Comparison of ENCODE assay signal across 11 mouse cellular contexts in the genomic region with DNA sequence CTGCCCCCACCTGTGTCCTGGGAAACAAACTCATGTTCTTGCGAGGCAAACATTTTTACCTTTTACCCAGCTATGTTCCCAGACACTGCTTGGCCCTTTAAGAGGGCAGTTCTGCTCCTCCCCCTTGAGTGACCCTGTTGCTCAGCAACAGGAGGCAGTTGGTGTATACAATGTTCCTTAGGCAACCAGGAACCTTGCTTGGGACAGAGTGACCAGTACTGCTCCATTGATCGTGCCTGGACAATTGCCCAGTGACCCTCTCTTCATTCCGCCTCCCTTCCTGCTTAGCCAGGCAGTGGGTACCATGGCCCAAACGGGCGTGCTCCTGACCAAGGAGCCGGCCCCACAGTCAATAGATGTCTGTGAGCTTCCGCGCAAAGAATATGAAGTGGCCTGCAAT. TPM values are rescaled to one million over a fixed set of nuclear protein-coding genes. Genes with fewer than 3 reads are reported as not detected.
A peak's percentile ranks its signal among the peaks of the same experiment; 100 is the strongest.
DNase-seq lines count a peak whose midpoint lies in the region; ATAC-seq and TF ChIP-seq lines count a peak whose summit lies in the region.
"Had no signal": no experiment of that assay in that cellular context is flagged by ENCODE, and none has a peak within 500 bp of the region (broad histone marks: within the 10 kb centered on the region; RNA-seq: fewer than 3 reads in every experiment).

No protein-coding gene starts in this region.

- peak overlapping the region; percentile 34 for H3K4me3 ChIP-seq in heart, embryonic 10.5 days
- no peak overlapping the region for H3K4me3 ChIP-seq in hindbrain, postnatal 0 days (ENCODE audit: low read length)

- no peaks in the 10 kb centered on the region for H3K36me3 ChIP-seq in heart, embryonic 10.5 days
- no peaks in the 10 kb centered on the region for H3K36me3 ChIP-seq in hindbrain, postnatal 0 days (ENCODE audit: insufficient read depth, low read length)

- H3K9me3 ChIP-seq in heart, embryonic 10.5 days = no peaks in the 10 kb centered on the region
- H3K9me3 ChIP-seq in hindbrain, postnatal 0 days (ENCODE audit: low read length) = no peaks in the 10 kb centered on the region

- 0 out of 2 replicates have a peak overlapping the region, but pooled peaks have one; percentile 19 for H3K4me2 ChIP-seq in hindbrain, postnatal 0 days (ENCODE audit: low read depth, low read length)

- WGBS in heart, embryonic 10.5 days = 39% methylated on average over 8 of the region's 8 CpGs
- 22% methylated on average over 8 of the region's 8 CpGs for WGBS in hindbrain, postnatal 0 days

- peaks cover 82% of the 10 kb centered on the region for H3K4me1 ChIP-seq in heart, embryonic 10.5 days
- no peaks in the 10 kb centered on the region for H3K4me1 ChIP-seq in hindbrain, postnatal 0 days (ENCODE audit: insufficient read depth, low read length)

- peak; percentile 72 for ATAC-seq in hindbrain, postnatal 0 days
- no peak for ATAC-seq in CD4-positive, CD25-positive, alpha-beta regulatory T cell, adult 4 months

- peaks cover 39% of the 10 kb centered on the region for H3K27me3 ChIP-seq in heart, embryonic 10.5 days (ENCODE audit: insufficient read depth, poor library complexity, severe bottlenecking)
- peaks cover 16% of the 10 kb centered on the region; the same call in 1 of the 2 replicates for H3K27me3 ChIP-seq in hindbrain, postnatal 0 days (ENCODE audit: insufficient read depth, low read length)

- no peak for DNase-seq in heart, embryonic 10.5 days (ENCODE audit: low spot score)
- no peak for DNase-seq in heart, adult 8-10 months (ENCODE audit: low spot score)
- peak; percentile 39 for DNase-seq in R1 (ENCODE audit: low read depth, low spot score)
- DNase-seq in hindbrain, postnatal 0 days (ENCODE audit: low spot score) = peak; percentile 78
- peak; percentile 28 for DNase-seq in lung, postnatal 14 days
- DNase-seq in T-cell, adult 2 months (ENCODE audit: low spot score) = no peak
- DNase-seq in gastrocnemius, postnatal 10 days = no peak

- no peak for TF ChIP-seq CTCF in hindbrain, postnatal 0 days (IDR thresholded peaks at IDR 0.05; ENCODE audit: low read depth)

- no peak overlapping the region for H3K9ac ChIP-seq in hindbrain, postnatal 0 days (replicated peaks; ENCODE audit: low read length)

- H3K27ac ChIP-seq in heart, embryonic 10.5 days = peak overlapping the region; percentile 19
- H3K27ac ChIP-seq in hindbrain, postnatal 0 days = peak overlapping the region; percentile 51; the same call in 1 of the 2 replicates

RNA-seq across cellular contexts. Expression of gene Tekt4, which starts 17.0 kb away (rescaled TPM):
- polyA plus RNA-seq in heart, embryonic 10.5 days (2016; fragmentation: Nextera tagmentation; extraction: Ambion mirVana) = 0.55 and 0.84 TPM in 2 replicates
- under 1 TPM in 3 of 4 experiments, not detected in 1; 0.28 to 0.46 (median 0.33) TPM for total RNA-seq in heart, adult 8-10 months (2022)
- total RNA-seq in hindbrain, postnatal 0 days (2014; rRNA removed) = 5.7 and 7.4 TPM in 2 replicates
- 2.3 and 3.2 TPM in 2 replicates for polyA plus RNA-seq in hindbrain, postnatal 0 days (2015; fragmentation: Nextera tagmentation; extraction: Ambion mirVana)
- not detected for polyA plus RNA-seq in CD4-positive, CD25-positive, alpha-beta regulatory T cell, adult 4 months (2017; shearing (Covaris generic))
- not detected for total RNA-seq in gastrocnemius, postnatal 10 days (2021)
- polyA plus RNA-seq: embryonic facial prominence, embryonic 11.5 days; limb, embryonic 11.5 days had no signal

RNA-seq across cellular contexts. Expression of gene Sstr5, which starts 25.7 kb away (rescaled TPM):
- 1.1 and 1.5 TPM in 2 replicates for polyA plus RNA-seq in heart, embryonic 10.5 days (2016; fragmentation: Nextera tagmentation; extraction: Ambion mirVana)
- total RNA-seq in heart, adult 8-10 months (2022) = not detected
- total RNA-seq in hindbrain, postnatal 0 days (2014; rRNA removed) = 2.3 and 2.5 TPM in 2 replicates
- polyA plus RNA-seq in hindbrain, postnatal 0 days (2015; fragmentation: Nextera tagmentation; extraction: Ambion mirVana) = 0.84 and 1.2 TPM in 2 replicates
- polyA plus RNA-seq in CD4-positive, CD25-positive, alpha-beta regulatory T cell, adult 4 months (2017; shearing (Covaris generic)) = not detected
- total RNA-seq in gastrocnemius, postnatal 10 days (2021) = not detected
- polyA plus RNA-seq: spleen, adult 2 months had no signal

RNA-seq across cellular contexts. Expression of gene Cacna1h, which starts 37.8 kb away (rescaled TPM):
- polyA plus RNA-seq in heart, embryonic 10.5 days (2016; fragmentation: Nextera tagmentation; extraction: Ambion mirVana) = 11.1 and 11.8 TPM in 2 replicates
- total RNA-seq in heart, adult 8-10 months (2022) = 1 to 10 TPM; 3.9 to 9.7 (median 7.7) TPM
- total RNA-seq in hindbrain, postnatal 0 days (2014; rRNA removed) = 82.1 and 111 TPM in 2 replicates
- polyA plus RNA-seq in hindbrain, postnatal 0 days (2015; fragmentation: Nextera tagmentation; extraction: Ambion mirVana) = 4.8 and 5.7 TPM in 2 replicates
- polyA plus RNA-seq in CD4-positive, CD25-positive, alpha-beta regulatory T cell, adult 4 months (2017; shearing (Covaris generic)) = not detected
- 1 to 10 TPM; 3.2 to 7.0 TPM for total RNA-seq in gastrocnemius, postnatal 10 days (2021)

Comparison
In these comparisons a context has a peak if more than half of its experiments do, and no peak if none do; other contexts are left out.
1. DNase-seq: peak in R1 (single experiment), hindbrain, postnatal 0 days (single experiment) and lung, postnatal 14 days (single experiment); none in heart, embryonic 10.5 days (single experiment), heart, adult 8-10 months (single experiment), T-cell, adult 2 months (single experiment) and gastrocnemius, postnatal 10 days (single experiment).